Mouse (Mus musculus) spleen, adult 2 months (tissue): ENCODE results near the gene Slc4a1.

Experiments used
- CTCF ChIP-seq: fragments of 200-500 bp; IDR thresholded peaks from 2 replicates; pipeline ENCODE4 v1.5.1; 2011; ENCODE audit warnings: mild to moderate bottlenecking, inconsistent platforms; ENCODE audit not compliant: insufficient read depth, insufficient read length, insufficient replicate concordance; ENCODE audit errors: extremely low read depth
- POLR2A ChIP-seq: fragments of 200-500 bp; IDR thresholded peaks from 2 replicates; pipeline ENCODE4 v1.6.1; 2011; ENCODE audit warnings: low read depth, low read length, inconsistent platforms

GRCm38 (mm10) chr11:102323516-102323915, 42.5 kb downstream of the Slc4a1 start:
- TF ChIP-seq POLR2A (no peak), CTCF (no peak)
